In genomic region chr6:52843027-52843426, GRCm38 (mm10) we compare ENCODE assay signal across 10 mouse cellular contexts.
DNase-seq lines count a peak whose midpoint lies in the region; ATAC-seq lines count a peak whose summit lies in the region.
"Had no signal": no experiment of that assay in that cellular context is flagged by ENCODE, and none has a peak within 500 bp of the region (broad histone marks: within the 10 kb centered on the region; RNA-seq: fewer than 3 reads in every experiment).

No protein-coding gene starts in this region.

- ATAC-seq in kidney, embryonic 16.5 days (ENCODE audit: low FRiP score, low TSS enrichment), result no peak
- ATAC-seq in CD4-positive, CD25-positive, alpha-beta regulatory T cell, adult 4 months, result no peak
- ATAC-seq: inflammation-experienced regulatory T-cells, adult 6 months had no signal

- no peak overlapping the region for H3K9ac ChIP-seq in kidney, embryonic 16.5 days (replicated peaks; ENCODE audit: low read length)
- H3K9ac ChIP-seq: limb, embryonic 12.5 days had no signal

- peaks cover 6% of the 10 kb centered on the region for H3K27me3 ChIP-seq in kidney, embryonic 16.5 days (ENCODE audit: insufficient read depth, low read length)
- H3K27me3 ChIP-seq: limb, embryonic 12.5 days had no signal

- DNase-seq in kidney, adult 18-20 months, result peak; percentile 11
- DNase-seq in thymus, postnatal 25 days, result peak; percentile 28
- DNase-seq in thymus, postnatal 36 days, result no peak
- DNase-seq in kidney, postnatal 10 days, result peak; percentile 33
- DNase-seq in urinary bladder, postnatal 10 days (ENCODE audit: low spot score), result no peak
- DNase-seq: gastrocnemius, postnatal 14 days had no signal

- no peaks in the 10 kb centered on the region for H3K36me3 ChIP-seq in kidney, embryonic 16.5 days (ENCODE audit: insufficient read depth, low read length)
- H3K36me3 ChIP-seq: limb, embryonic 12.5 days had no signal

- no peak overlapping the region for H3K27ac ChIP-seq in kidney, embryonic 16.5 days (ENCODE audit: low read length)
- H3K27ac ChIP-seq: limb, embryonic 12.5 days had no signal

- 68% methylated on average over 4 of the region's 4 CpGs for WGBS in kidney, embryonic 16.5 days

- H3K4me2 ChIP-seq in kidney, embryonic 16.5 days (replicated peaks; ENCODE audit: low read depth, low read length), result no peak overlapping the region
- H3K4me2 ChIP-seq: limb, embryonic 12.5 days had no signal

- H3K4me1 ChIP-seq in kidney, embryonic 16.5 days (ENCODE audit: insufficient read depth, low read length), result peaks cover 21% of the 10 kb centered on the region

- no peaks in the 10 kb centered on the region for H3K9me3 ChIP-seq in kidney, embryonic 16.5 days (ENCODE audit: low read length)
- H3K9me3 ChIP-seq: limb, embryonic 12.5 days had no signal

- H3K4me3 ChIP-seq in kidney, embryonic 16.5 days (ENCODE audit: low read length), result no peak overlapping the region
- H3K4me3 ChIP-seq: limb, embryonic 12.5 days had no signal

Comparison
In these comparisons a context has a peak if more than half of its experiments do, and no peak if none do; other contexts are left out.
1. DNase-seq: peak in kidney, adult 18-20 months (single experiment), thymus, postnatal 25 days (single experiment) and kidney, postnatal 10 days (single experiment); none in thymus, postnatal 36 days (0 of 2) and urinary bladder, postnatal 10 days (single experiment).